ENCODE assay signal across 8 mouse cellular contexts in the genomic region with DNA sequence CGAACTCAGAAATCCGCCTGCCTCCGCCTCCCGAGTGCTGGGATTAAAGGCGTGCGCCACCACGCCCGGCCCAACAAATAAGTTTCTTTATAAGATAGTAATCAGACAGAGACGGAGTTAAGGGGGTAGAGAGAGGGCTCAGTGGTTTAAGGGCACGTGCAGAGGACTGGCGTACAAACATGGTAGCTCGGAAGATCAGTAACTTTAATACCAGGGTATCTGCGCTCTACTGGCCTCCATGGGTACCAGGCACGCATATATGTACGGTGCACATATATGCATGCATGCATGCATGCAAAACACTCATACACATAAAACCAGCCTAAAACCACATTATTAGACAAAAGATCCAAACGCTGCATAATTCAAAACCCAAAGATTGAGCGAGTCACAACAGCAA. TPM values are rescaled to one million over a fixed set of nuclear protein-coding genes. Genes with fewer than 3 reads are reported as not detected.
DNase-seq lines count a peak whose midpoint lies in the region; ATAC-seq and TF ChIP-seq lines count a peak whose summit lies in the region.

No protein-coding gene starts in this region.

- peaks cover 9% of the 10 kb centered on the region; the same call in 1 of the 2 replicates for H3K4me1 ChIP-seq in cerebellum, adult 2 months (ENCODE audit: control insufficient read depth, insufficient read depth, low read length)
- peaks cover 3% of the 10 kb centered on the region; the same call in 1 of the 2 replicates for H3K4me1 ChIP-seq in neural tube, embryonic 11.5 days (ENCODE audit: control insufficient read depth, insufficient read depth, low read length)
- peaks cover 8% of the 10 kb centered on the region for H3K4me1 ChIP-seq in intestine, embryonic 14.5 days (replicated peaks; ENCODE audit: control insufficient read depth, insufficient read depth, low read length)
- H3K4me1 ChIP-seq in neural tube, embryonic 14.5 days (ENCODE audit: control insufficient read depth, insufficient read depth, low read length), result peaks cover 10% of the 10 kb centered on the region

- no peaks in the 10 kb centered on the region for H3K27me3 ChIP-seq in cerebellum, adult 2 months (ENCODE audit: control insufficient read depth, insufficient read depth, low read length)
- H3K27me3 ChIP-seq in neural tube, embryonic 11.5 days (ENCODE audit: control insufficient read depth, insufficient read depth, low read length), result no peaks in the 10 kb centered on the region
- no peaks in the 10 kb centered on the region for H3K27me3 ChIP-seq in intestine, embryonic 14.5 days (replicated peaks; ENCODE audit: control insufficient read depth, insufficient read depth, low read length)
- H3K27me3 ChIP-seq in neural tube, embryonic 14.5 days (ENCODE audit: control insufficient read depth, insufficient read depth, low read length), result no peaks in the 10 kb centered on the region

- no peaks in the 10 kb centered on the region for H3K9me3 ChIP-seq in neural tube, embryonic 11.5 days (ENCODE audit: control insufficient read depth, low read length)
- H3K9me3 ChIP-seq in intestine, embryonic 14.5 days (ENCODE audit: control insufficient read depth, low read length), result no peaks in the 10 kb centered on the region
- H3K9me3 ChIP-seq in neural tube, embryonic 14.5 days (ENCODE audit: control insufficient read depth, low read length), result no peaks in the 10 kb centered on the region

- TF ChIP-seq CTCF in cerebellum, adult 2 months (IDR thresholded peaks at IDR 0.05; ENCODE audit: borderline replicate concordance, insufficient read depth, low read depth, low read length), result no peak

- H3K36me3 ChIP-seq in neural tube, embryonic 11.5 days (ENCODE audit: control insufficient read depth, insufficient read depth, low read length), result no peaks in the 10 kb centered on the region
- 0 out of 2 replicates have a peak, but pooled peaks cover 7% of the 10 kb centered on the region for H3K36me3 ChIP-seq in intestine, embryonic 14.5 days (ENCODE audit: control insufficient read depth, insufficient read depth, low read length)
- 0 out of 2 replicates have a peak, but pooled peaks cover 2% of the 10 kb centered on the region for H3K36me3 ChIP-seq in neural tube, embryonic 14.5 days (ENCODE audit: control insufficient read depth, insufficient read depth, low read length)

- H3K27ac ChIP-seq in cerebellum, adult 2 months (ENCODE audit: insufficient read depth, low read length), result peak overlapping the region; percentile 31; the same call in 1 of the 2 replicates
- H3K27ac ChIP-seq in neural tube, embryonic 11.5 days (ENCODE audit: low read depth, low read length), result peak overlapping the region; percentile 92
- H3K27ac ChIP-seq in intestine, embryonic 14.5 days (ENCODE audit: low read depth), result peak overlapping the region; percentile 91
- H3K27ac ChIP-seq in neural tube, embryonic 14.5 days (ENCODE audit: low read depth, low read length), result peak overlapping the region; percentile 94

- peak overlapping the region; percentile 95 for H3K9ac ChIP-seq in neural tube, embryonic 11.5 days (ENCODE audit: low read length)
- H3K9ac ChIP-seq in intestine, embryonic 14.5 days (ENCODE audit: low read length), result peak overlapping the region; percentile 66
- peak overlapping the region; percentile 59; the same call in 1 of the 2 replicates for H3K9ac ChIP-seq in neural tube, embryonic 14.5 days (replicated peaks; ENCODE audit: low read depth, low read length)

- no peak for DNase-seq in cerebellum, adult 2 months
- no peak for DNase-seq in cerebellum, postnatal 36 days
- no peak for DNase-seq in neural tube, embryonic 11.5 days (ENCODE audit: low spot score)
- DNase-seq in neural tube, embryonic 10.5 days (ENCODE audit: extremely low spot score, low spot score), result no peak
- no peak for DNase-seq in intestine, embryonic 14.5 days (ENCODE audit: low spot score)
- no peak for DNase-seq in layer of hippocampus, adult 18-20 months (ENCODE audit: low spot score in 2 of 2)
- no peak for DNase-seq in urinary bladder, adult 18-20 months (ENCODE audit: low spot score in 2 of 2)

- 49% methylated on average over 17 of the region's 17 CpGs for WGBS in cerebellum, adult 2 months
- 52% methylated on average over 17 of the region's 17 CpGs for WGBS in neural tube, embryonic 11.5 days
- 46% methylated on average over 17 of the region's 17 CpGs for WGBS in intestine, embryonic 14.5 days
- 53% methylated on average over 17 of the region's 17 CpGs for WGBS in neural tube, embryonic 14.5 days

- ATAC-seq in neural tube, embryonic 11.5 days (ENCODE audit: insufficient read depth, low FRiP score, low TSS enrichment), result peak; percentile 40
- no peak; the same call in 1 of the 2 replicates for ATAC-seq in intestine, embryonic 14.5 days (replicated peaks; ENCODE audit: low FRiP score, low TSS enrichment, low read depth)
- ATAC-seq in neural tube, embryonic 14.5 days (ENCODE audit: low read depth), result peak; percentile 39; the same call in 1 of the 2 replicates

- peak overlapping the region; percentile 71 for H3K4me3 ChIP-seq in cerebellum, adult 2 months (replicated peaks; ENCODE audit: insufficient read depth, low read depth, low read length)
- H3K4me3 ChIP-seq in neural tube, embryonic 11.5 days (ENCODE audit: low read depth, low read length), result peak overlapping the region; percentile 90
- H3K4me3 ChIP-seq in intestine, embryonic 14.5 days (ENCODE audit: low read depth, low read length), result peak overlapping the region; percentile 75
- peak overlapping the region; percentile 98 for H3K4me3 ChIP-seq in neural tube, embryonic 14.5 days (ENCODE audit: low read depth, low read length)

- no peak for TF ChIP-seq POLR2A in cerebellum, adult 2 months (IDR thresholded peaks at IDR 0.05; ENCODE audit: borderline replicate concordance, insufficient read depth, low read length)

- peak overlapping the region; percentile 69 for H3K4me2 ChIP-seq in neural tube, embryonic 11.5 days (ENCODE audit: low read depth)
- H3K4me2 ChIP-seq in intestine, embryonic 14.5 days (ENCODE audit: low read length), result peak overlapping the region; percentile 78
- H3K4me2 ChIP-seq in neural tube, embryonic 14.5 days (ENCODE audit: low read depth, low read length), result peak overlapping the region; percentile 87

RNA-seq across cellular contexts. Expression of a gene that starts 0.7 kb away (rescaled TPM):
- 31.7 and 32.2 TPM in 2 replicates for polyA plus RNA-seq in cerebellum, adult 2 months (2012; rRNA removed)
- 53.9 and 56.0 TPM in 2 replicates for polyA plus RNA-seq in neural tube, embryonic 11.5 days (2014; fragmentation: Nextera tagmentation; extraction: Ambion mirVana)
- 51.9 and 60.9 TPM in 2 replicates for polyA plus RNA-seq in intestine, embryonic 14.5 days (2014; fragmentation: Nextera tagmentation; extraction: Ambion mirVana)
- polyA plus RNA-seq in neural tube, embryonic 14.5 days (2014; fragmentation: Nextera tagmentation; extraction: Ambion mirVana), result 48.3 and 52.6 TPM in 2 replicates
- 10 to 100 TPM; 40.9 to 44.4 TPM for total RNA-seq in layer of hippocampus, adult 18-20 months (2021)

Comparison
In these comparisons a context has a peak if more than half of its experiments do, and no peak if none do; other contexts are left out.
1. H3K27ac ChIP-seq: peak in every context shown above with its lines; median percentile 94 in neural tube, embryonic 14.5 days; 92 in neural tube, embryonic 11.5 days; 91 in intestine, embryonic 14.5 days; 31 in cerebellum, adult 2 months.